Mouse (Mus musculus) kidney, embryonic 15.5 days (tissue): ENCODE measurements around the gene Rsrc2. TPM values are rescaled to one million over a fixed set of nuclear protein-coding genes. Genes with fewer than 3 reads are reported as not detected.
A peak's percentile ranks its signal among the peaks of the same experiment; 100 is the strongest.
"Not testable (repeated sequence)": the region's sequence is repeated elsewhere in the genome, so short reads cannot be mapped to it uniquely, and the experiment has no call there.

Experiments
- ATAC-seq: fragments of 200-750 bp; cut with Nextera tagmentation; replicated peaks from 2 replicates; pipeline ENCODE4 v1.8.0; 2017; ENCODE audit warnings: moderate TSS enrichment; ENCODE audit not compliant: low FRiP score
- H3K27ac ChIP-seq: fragments of 300-500 bp; sonication (generic); 2 replicates; pipeline ENCODE4 v1.5.1; 2015; ENCODE audit warnings: mild to moderate bottlenecking, inconsistent platforms
- H3K27me3 ChIP-seq: fragments of 300-500 bp; sonication (generic); 2 replicates; pipeline ENCODE4 v1.6.1; 2015; ENCODE audit warnings: inconsistent platforms
- H3K36me3 ChIP-seq: fragments of 300-500 bp; sonication (generic); 2 replicates; pipeline ENCODE4 v1.6.1; 2015; ENCODE audit warnings: inconsistent platforms
- H3K4me1 ChIP-seq: fragments of 300-500 bp; sonication (generic); 2 replicates; pipeline ENCODE4 v1.6.1; 2015; ENCODE audit warnings: inconsistent platforms
- H3K4me2 ChIP-seq: fragments of 300-500 bp; sonication (generic); 2 replicates; pipeline ENCODE4 v1.6.1; 2015; ENCODE audit warnings: moderate library complexity, mild to moderate bottlenecking, inconsistent platforms
- H3K4me3 ChIP-seq: fragments of 300-500 bp; sonication (generic); replicated peaks from 2 replicates; pipeline ENCODE4 v1.5.1; 2015; ENCODE audit warnings: mild to moderate bottlenecking, inconsistent platforms
- H3K9ac ChIP-seq: fragments of 300-500 bp; sonication (generic); 2 replicates; pipeline ENCODE4 v1.6.1; 2015; ENCODE audit warnings: mild to moderate bottlenecking, inconsistent platforms
- H3K9me3 ChIP-seq: fragments of 300-500 bp; sonication (generic); replicated peaks from 2 replicates; pipeline ENCODE4 v1.6.1; 2016; ENCODE audit warnings: inconsistent platforms
- WGBS: fragments of 180-500 bp; shearing (Covaris S2); methylation state at CpG from one replicate; pipeline ENCODE4 v1.1.7; 2015; ENCODE audit warnings: mixed read lengths; 5-methylcytosine and 5-hydroxymethylcytosine counted together
- polyA plus RNA-seq: library from polyadenylated mRNA; unstranded; fragments of >200 nt; fragmentation: Nextera tagmentation; extraction: Ambion mirVana; gene quantifications from 2 replicates; pipeline ENCODE4 v1.2.1, GENCODE M21; 2015

Rsrc2 gene
- polyA plus RNA-seq, 1 experiment from 2014 or later: 124 TPM

DNA sequence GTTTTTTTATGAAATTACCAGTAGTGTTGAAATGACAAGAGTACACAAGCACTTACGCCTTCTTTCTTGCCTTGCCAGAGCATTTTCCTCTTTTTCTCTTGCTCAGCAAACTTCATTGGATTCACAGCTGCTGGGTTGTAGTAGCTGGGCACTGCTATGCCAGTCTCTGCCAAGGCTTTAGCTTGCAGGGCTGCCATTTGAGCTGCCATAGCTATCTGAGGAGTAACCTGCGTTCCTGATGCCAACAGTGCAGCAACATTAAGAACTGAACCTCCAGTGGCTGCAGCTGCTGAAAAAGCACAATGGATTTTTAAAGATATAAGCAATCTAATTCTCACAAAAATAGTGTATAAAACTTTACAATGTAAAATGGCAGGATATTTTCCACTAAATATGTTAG lies 18.2 kb downstream of the Rsrc2 start:
- Histone ChIP-seq H3K4me3 (no peak overlapping the region), H3K4me2 (no peak overlapping the region), H3K9me3 (no peaks in the 10 kb centered on the region), H3K9ac (no peak overlapping the region), H3K4me1 (no peaks in the 10 kb centered on the region), H3K36me3 (peaks cover 84% of the 10 kb centered on the region), H3K27ac (no peak overlapping the region), H3K27me3 (no peaks in the 10 kb centered on the region)
- ATAC-seq: no peak
- WGBS: 97% methylated on average over 2 of the region's 2 CpGs

- 88% methylated on average over 7 of the region's 7 CpGs for WGBS
Measured at GRCm38 (mm10) chr5:123723816-123724215, 25.4 kb downstream of the Rsrc2 start.

DNA sequence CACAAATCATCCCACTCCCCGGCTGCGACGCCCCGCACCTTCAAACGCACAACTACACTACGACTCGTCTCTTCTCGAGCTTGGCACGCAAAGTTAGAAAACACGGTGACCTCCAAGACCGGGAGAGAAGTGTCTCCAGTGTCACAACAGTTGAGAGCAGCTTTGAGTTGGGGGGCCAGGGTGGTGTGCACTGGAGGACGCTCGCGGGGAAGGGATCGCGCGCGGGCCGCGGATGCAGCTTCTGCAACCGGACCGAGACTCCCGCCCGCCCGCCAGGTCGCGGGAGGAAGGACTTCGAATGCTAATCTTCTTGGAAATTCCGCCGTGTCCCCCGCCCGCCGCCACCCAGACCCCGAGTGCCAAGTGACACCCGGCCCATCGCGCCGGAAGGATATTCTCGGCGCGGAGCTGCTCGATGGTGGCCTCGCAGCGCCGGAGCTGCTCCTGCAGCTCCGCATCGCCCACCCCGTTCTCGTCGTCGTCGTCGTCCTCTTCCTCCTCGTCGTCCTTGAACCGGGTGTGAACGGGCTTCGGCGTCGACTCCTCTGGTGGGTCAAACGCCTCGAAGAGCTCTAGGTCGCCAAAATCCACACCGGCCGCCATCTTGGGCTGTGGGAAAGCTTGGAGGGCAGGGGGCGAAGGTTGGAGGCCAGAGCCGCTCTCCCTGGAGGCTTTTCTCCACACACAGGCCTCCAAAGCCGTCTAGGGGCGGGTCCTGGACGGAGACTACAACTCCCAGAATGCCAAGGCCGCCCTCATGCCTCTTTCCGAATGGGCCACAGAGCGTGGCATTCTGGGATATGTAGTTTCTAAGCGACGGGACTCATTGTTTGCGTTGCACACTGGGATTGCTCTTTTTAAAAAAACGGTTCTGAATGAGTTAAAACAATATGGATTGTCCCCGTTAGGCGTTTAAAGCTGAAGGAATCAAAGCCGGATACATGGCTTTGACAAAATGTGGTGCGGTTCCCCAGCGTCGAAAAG lies 28.6 kb downstream of the Rsrc2 start, which contains the start of gene Zcchc8:
Gene Zcchc8, minus strand, starts transcription at position 773 of the 984 bp plus-strand sequence.
- no peaks in the 10 kb centered on the region for H3K27me3 ChIP-seq
- peaks cover 23% of the 10 kb centered on the region for H3K4me1 ChIP-seq
- H3K9me3 ChIP-seq: no peaks in the 10 kb centered on the region
- peak within 1 kb of the TSS; percentile 89 for H3K9ac ChIP-seq
- H3K4me2 ChIP-seq: peak within 1 kb of the TSS; percentile 69
- H3K4me3 ChIP-seq: peak within 1 kb of the TSS; percentile 85
- H3K36me3 ChIP-seq: peaks cover 18% of the 10 kb centered on the region
- ATAC-seq: peak; percentile 100
- H3K27ac ChIP-seq: peak within 1 kb of the TSS; percentile 89
- under 1% methylated on average over 83 of the region's 83 CpGs for WGBS

More at GRCm38 (mm10) chr5:123723816-123724215, 25.4 kb downstream of the Rsrc2 start:
- not testable (repeated sequence) for H3K4me2 ChIP-seq, H3K9me3 ChIP-seq, H3K27ac ChIP-seq, ATAC-seq, H3K9ac ChIP-seq, H3K4me3 ChIP-seq, H3K27me3 ChIP-seq, H3K4me1 ChIP-seq
- H3K36me3 ChIP-seq: peaks cover 20% of the 10 kb centered on the region

DNA sequence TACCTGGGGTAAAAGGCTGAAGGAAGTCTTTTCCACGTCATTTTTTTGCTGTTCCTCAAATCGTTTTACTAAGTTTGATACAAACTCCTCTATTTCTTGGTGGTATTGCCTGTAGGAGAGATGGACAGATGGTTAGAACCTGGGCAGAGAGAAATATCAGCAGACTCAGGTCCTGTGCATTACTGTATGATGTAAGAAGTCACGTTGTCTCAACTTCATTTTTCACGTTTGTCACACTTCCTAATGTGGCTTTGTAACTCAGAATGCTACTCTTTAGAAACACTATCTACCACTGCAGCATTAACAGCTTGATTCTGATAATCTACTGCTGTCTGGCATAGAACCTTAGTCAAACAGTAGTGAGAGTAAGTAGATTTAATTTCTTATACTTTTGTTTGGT lies 34.6 kb downstream of the Rsrc2 start:
- Histone ChIP-seq H3K36me3 (peaks cover 76% of the 10 kb centered on the region), H3K27me3 (no peaks in the 10 kb centered on the region), H3K9me3 (no peaks in the 10 kb centered on the region), H3K27ac (no peak overlapping the region), H3K4me2 (no peak overlapping the region), H3K4me3 (no peak overlapping the region), H3K4me1 (peaks cover 23% of the 10 kb centered on the region), H3K9ac (no peak overlapping the region)
- WGBS: 88% methylated on average over 4 of the region's 4 CpGs
- no peak for ATAC-seq

GRCm38 (mm10) chr5:123713782-123714181 lies 35.4 kb downstream of the Rsrc2 start:
- Histone ChIP-seq H3K9me3 (no peaks in the 10 kb centered on the region), H3K36me3 (peaks cover 84% of the 10 kb centered on the region), H3K4me2 (no peak overlapping the region), H3K4me1 (peaks cover 15% of the 10 kb centered on the region), H3K27ac (no peak overlapping the region), H3K9ac (no peak overlapping the region), H3K4me3 (no peak overlapping the region), H3K27me3 (no peaks in the 10 kb centered on the region)
- 92% methylated on average over 6 of the region's 6 CpGs for WGBS
- no peak for ATAC-seq

GRCm38 (mm10) chr5:123709571-123709970 lies 39.6 kb downstream of the Rsrc2 start:
- Histone ChIP-seq H3K4me2 (no peak overlapping the region), H3K27ac (no peak overlapping the region), H3K36me3 (peaks cover 97% of the 10 kb centered on the region), H3K27me3 (no peaks in the 10 kb centered on the region), H3K4me3 (no peak overlapping the region), H3K9ac (no peak overlapping the region), H3K4me1 (no peaks in the 10 kb centered on the region), H3K9me3 (no peaks in the 10 kb centered on the region)
- 67% methylated on average over 4 of the region's 4 CpGs for WGBS
- no peak for ATAC-seq

DNA sequence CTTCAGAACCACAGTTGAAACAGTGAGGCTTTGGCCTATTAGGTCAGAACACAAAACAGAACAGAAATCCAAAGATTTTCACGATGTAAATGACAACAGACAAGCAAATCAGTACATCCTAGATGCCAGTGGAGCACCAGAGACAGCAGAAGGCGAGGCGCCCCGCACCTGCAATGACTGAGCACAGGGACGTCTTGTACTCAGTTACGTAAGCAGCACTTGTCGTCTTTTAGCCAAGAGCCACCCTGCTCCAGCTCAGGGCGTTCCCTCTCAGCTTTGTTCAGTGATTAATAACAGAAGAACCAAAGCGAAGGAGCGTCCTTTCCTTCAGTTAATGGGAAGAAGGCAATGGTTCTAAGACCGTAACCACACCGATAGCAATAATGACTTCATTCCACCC lies 40.6 kb downstream of the Rsrc2 start:
- no peaks in the 10 kb centered on the region for H3K27me3 ChIP-seq
- 93% methylated on average over 12 of the region's 12 CpGs for WGBS
- H3K4me1 ChIP-seq: no peaks in the 10 kb centered on the region
- H3K9ac ChIP-seq: no peak overlapping the region
- H3K27ac ChIP-seq: no peak overlapping the region
- no peak for ATAC-seq
- H3K4me2 ChIP-seq: no peak overlapping the region
- H3K9me3 ChIP-seq: no peaks in the 10 kb centered on the region
- H3K36me3 ChIP-seq: peaks cover 97% of the 10 kb centered on the region
- no peak overlapping the region for H3K4me3 ChIP-seq

- ATAC-seq: no peak
Measured at GRCm38 (mm10) chr5:123700625-123701024, 48.6 kb downstream of the Rsrc2 start.

GRCm38 (mm10) chr5:123699198-123699597 lies 50.0 kb downstream of the Rsrc2 start:
- Histone ChIP-seq H3K36me3 (peaks cover 70% of the 10 kb centered on the region), H3K4me3 (no peak overlapping the region), H3K9me3 (no peaks in the 10 kb centered on the region), H3K27ac (no peak overlapping the region), H3K4me2 (no peak overlapping the region), H3K4me1 (no peaks in the 10 kb centered on the region), H3K9ac (no peak overlapping the region), H3K27me3 (no peaks in the 10 kb centered on the region)
- ATAC-seq: no peak
- WGBS: 22% methylated on average over 3 of the region's 3 CpGs

More at GRCm38 (mm10) chr5:123700625-123701024, 48.6 kb downstream of the Rsrc2 start:
- Histone ChIP-seq H3K4me1 (no peaks in the 10 kb centered on the region), H3K27ac (no peak overlapping the region), H3K4me3 (no peak overlapping the region), H3K9me3 (no peaks in the 10 kb centered on the region), H3K9ac (no peak overlapping the region), H3K36me3 (peaks cover 85% of the 10 kb centered on the region), H3K4me2 (no peak overlapping the region), H3K27me3 (no peaks in the 10 kb centered on the region)
- WGBS: 62% methylated on average over 11 of the region's 11 CpGs

DNA sequence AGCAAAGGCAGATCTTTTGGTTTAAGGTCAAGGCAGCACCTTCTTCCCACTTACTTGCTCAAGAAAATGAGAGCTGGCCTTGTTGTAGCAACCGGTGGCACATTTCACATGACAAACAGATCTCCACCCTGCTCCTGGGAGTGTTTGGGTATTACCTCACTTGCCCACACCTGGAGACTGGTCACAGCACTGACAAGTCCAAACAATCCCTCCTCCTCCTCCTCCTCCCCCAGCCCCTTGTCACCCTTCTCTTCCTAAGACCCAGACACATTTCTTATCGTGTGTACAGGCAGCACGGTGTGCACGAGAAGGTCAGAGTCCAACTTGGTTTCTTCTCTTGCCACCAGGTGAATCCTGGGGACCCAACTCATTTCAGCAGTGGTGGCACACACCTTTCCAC lies 52.3 kb downstream of the Rsrc2 start:
- no peak overlapping the region for H3K9ac ChIP-seq
- H3K27me3 ChIP-seq: no peaks in the 10 kb centered on the region
- no peaks in the 10 kb centered on the region for H3K9me3 ChIP-seq
- no peak overlapping the region for H3K4me3 ChIP-seq
- H3K36me3 ChIP-seq: peaks cover 48% of the 10 kb centered on the region
- no peak overlapping the region for H3K27ac ChIP-seq
- no peak for ATAC-seq
- no peak overlapping the region for H3K4me2 ChIP-seq
- 66% methylated on average over 4 of the region's 4 CpGs for WGBS
- no peaks in the 10 kb centered on the region for H3K4me1 ChIP-seq

GRCm38 (mm10) chr5:123696244-123696643 lies 53.0 kb downstream of the Rsrc2 start:
- H3K4me1 ChIP-seq: no peaks in the 10 kb centered on the region
- 87% methylated on average over 7 of the region's 7 CpGs for WGBS
- H3K4me3 ChIP-seq: no peak overlapping the region
- H3K4me2 ChIP-seq: no peak overlapping the region
- no peak overlapping the region for H3K9ac ChIP-seq
- H3K27ac ChIP-seq: no peak overlapping the region
- H3K9me3 ChIP-seq: no peaks in the 10 kb centered on the region
- peaks cover 41% of the 10 kb centered on the region for H3K36me3 ChIP-seq
- no peak for ATAC-seq
- no peaks in the 10 kb centered on the region for H3K27me3 ChIP-seq

GRCm38 (mm10) chr5:123694468-123694867 lies 54.7 kb downstream of the Rsrc2 start:
- no peaks in the 10 kb centered on the region for H3K4me1 ChIP-seq
- H3K27ac ChIP-seq: no peak overlapping the region
- no peak overlapping the region for H3K9ac ChIP-seq
- ATAC-seq: no peak
- H3K9me3 ChIP-seq: no peaks in the 10 kb centered on the region
- no peak overlapping the region for H3K4me2 ChIP-seq
- H3K4me3 ChIP-seq: no peak overlapping the region
- H3K36me3 ChIP-seq: peaks cover 23% of the 10 kb centered on the region
- 43% methylated on average over 6 of the region's 6 CpGs for WGBS
- no peaks in the 10 kb centered on the region for H3K27me3 ChIP-seq
